Mouse (Mus musculus) forebrain, embryonic 13.5 days (tissue): ENCODE results near the gene Lamp1. TPM values are rescaled to one million over a fixed set of nuclear protein-coding genes. Genes with fewer than 3 reads are reported as not detected.

Experiments used
- ATAC-seq: fragments of 200-750 bp; cut with Nextera tagmentation; 2 replicates; pipeline ENCODE4 v1.8.0; 2017
- H3K27ac ChIP-seq: fragments of 300-500 bp; sonication (generic); 2 replicates; pipeline ENCODE4 v1.5.1; 2015; ENCODE audit warnings: inconsistent platforms, mild to moderate bottlenecking, moderate library complexity
- H3K27me3 ChIP-seq: fragments of 300-500 bp; sonication (generic); 2 replicates; pipeline ENCODE4 v1.6.1; 2015; ENCODE audit warnings: mild to moderate bottlenecking, inconsistent platforms
- H3K36me3 ChIP-seq: fragments of 300-500 bp; sonication (generic); 2 replicates; pipeline ENCODE4 v1.6.1; 2015; ENCODE audit warnings: mild to moderate bottlenecking, inconsistent platforms; ENCODE audit not compliant: poor library complexity, severe bottlenecking
- H3K4me1 ChIP-seq: fragments of 300-500 bp; sonication (generic); 2 replicates; pipeline ENCODE4 v1.6.1; 2015; ENCODE audit warnings: inconsistent platforms
- H3K4me2 ChIP-seq: fragments of 300-500 bp; sonication (generic); 2 replicates; pipeline ENCODE4 v1.6.1; 2015; ENCODE audit warnings: inconsistent platforms, mild to moderate bottlenecking, moderate library complexity
- H3K4me3 ChIP-seq: fragments of 300-500 bp; sonication (generic); 2 replicates; pipeline ENCODE4 v1.5.1; 2015; ENCODE audit warnings: mild to moderate bottlenecking, inconsistent platforms
- H3K9ac ChIP-seq: fragments of 300-500 bp; sonication (generic); 2 replicates; pipeline ENCODE4 v1.6.1; 2015; ENCODE audit warnings: mild to moderate bottlenecking, inconsistent platforms
- H3K9me3 ChIP-seq: fragments of 300-500 bp; sonication (generic); replicated peaks from 2 replicates; pipeline ENCODE4 v1.6.1; 2016; ENCODE audit warnings: inconsistent platforms
- WGBS: fragments of 180-500 bp; shearing (Covaris S2); methylation state at CpG from one replicate; pipeline ENCODE4 v1.1.7; 2015; 5-methylcytosine and 5-hydroxymethylcytosine counted together
- polyA plus RNA-seq: library from polyadenylated mRNA; unstranded; fragments of >200 nt; fragmentation: Nextera tagmentation; extraction: Ambion mirVana; gene quantifications from 2 replicates; pipeline ENCODE4 v1.2.1, GENCODE M21; 2015

Lamp1 gene
- polyA plus RNA-seq, 1 experiment from 2014 or later = 194 TPM

DNA sequence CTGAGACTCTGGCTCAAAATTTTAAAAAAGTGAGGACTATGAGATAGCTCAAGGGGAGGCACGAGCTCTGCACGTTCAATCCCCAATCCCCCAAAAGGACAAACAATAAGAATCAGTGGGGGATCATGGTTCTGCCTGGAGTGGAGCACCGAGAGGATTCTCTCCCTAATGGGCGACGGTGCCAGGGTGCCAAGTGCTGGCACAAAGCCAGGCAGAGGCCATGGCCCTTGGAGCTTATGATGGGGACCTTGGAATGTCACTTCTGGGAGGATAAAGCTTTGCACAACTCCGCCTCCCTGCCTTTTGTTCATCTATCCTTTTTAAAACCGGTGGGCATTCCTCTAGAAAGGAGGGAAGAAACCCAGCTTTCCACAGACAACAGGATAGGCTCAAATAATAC, 28.7 kb downstream of the Lamp1 start:
- peaks cover 45% of the 10 kb centered on the region for H3K36me3 ChIP-seq
- WGBS = 59% methylated on average over 7 of the region's 7 CpGs
- H3K9ac ChIP-seq = no peak overlapping the region
- H3K4me2 ChIP-seq = no peak overlapping the region
- no peaks in the 10 kb centered on the region for H3K9me3 ChIP-seq
- H3K4me3 ChIP-seq = no peak overlapping the region
- no peak overlapping the region for H3K27ac ChIP-seq
- ATAC-seq = no peak
- H3K27me3 ChIP-seq = no peaks in the 10 kb centered on the region
- H3K4me1 ChIP-seq = no peaks in the 10 kb centered on the region; the same call in 1 of the 2 replicates

- peaks cover 45% of the 10 kb centered on the region for H3K36me3 ChIP-seq
- no peaks in the 10 kb centered on the region for H3K27me3 ChIP-seq
- no peaks in the 10 kb centered on the region; the same call in 1 of the 2 replicates for H3K4me1 ChIP-seq
- WGBS = 85% methylated on average over 13 of the region's 13 CpGs
- ATAC-seq = no peak
- no peak overlapping the region for H3K4me2 ChIP-seq
- no peak overlapping the region for H3K4me3 ChIP-seq
- H3K9me3 ChIP-seq = no peaks in the 10 kb centered on the region
- no peak overlapping the region for H3K27ac ChIP-seq
- H3K9ac ChIP-seq = no peak overlapping the region
These were observed 29.1 kb downstream of the Lamp1 start for GRCm38 (mm10) chr8:13188052-13188555.

GRCm38 (mm10) chr8:13188857-13189256, 29.9 kb downstream of the Lamp1 start:
- Histone ChIP-seq H3K4me1 (no peaks in the 10 kb centered on the region; the same call in 1 of the 2 replicates), H3K4me2 (no peak overlapping the region)
- 93% methylated on average over 1 of the region's 1 CpGs for WGBS

DNA sequence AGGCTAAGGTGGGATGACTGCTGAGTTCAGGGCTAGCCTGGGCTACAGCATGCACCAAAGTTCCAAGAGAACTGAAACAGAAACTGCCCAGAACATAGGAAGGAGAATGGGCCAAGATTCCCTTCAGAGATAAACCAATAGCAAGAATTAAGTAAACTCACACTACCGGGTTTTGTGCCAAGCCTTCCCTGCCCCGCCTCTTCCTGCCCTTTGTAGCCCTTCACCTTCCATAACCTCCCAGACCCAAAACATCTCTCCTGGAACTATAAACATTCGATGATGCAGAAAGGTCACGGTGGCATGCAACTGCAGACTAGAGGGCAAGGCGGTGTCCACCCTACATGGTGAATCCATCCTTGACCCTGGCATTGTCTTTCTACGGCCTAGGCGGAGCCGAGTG, 31.3 kb downstream of the Lamp1 start:
- no peak overlapping the region for H3K4me3 ChIP-seq
- peaks cover 33% of the 10 kb centered on the region for H3K36me3 ChIP-seq
- H3K4me1 ChIP-seq = peaks cover 11% of the 10 kb centered on the region
- ATAC-seq = no peak
- no peak overlapping the region for H3K27ac ChIP-seq
- H3K9me3 ChIP-seq = no peaks in the 10 kb centered on the region
- H3K9ac ChIP-seq = no peak overlapping the region
- no peaks in the 10 kb centered on the region for H3K27me3 ChIP-seq
- WGBS = 96% methylated on average over 8 of the region's 8 CpGs
- H3K4me2 ChIP-seq = no peak overlapping the region

More at GRCm38 (mm10) chr8:13188857-13189256, 29.9 kb downstream of the Lamp1 start:
- ATAC-seq = no peak
- Histone ChIP-seq H3K27me3 (no peaks in the 10 kb centered on the region), H3K4me3 (no peak overlapping the region), H3K36me3 (peaks cover 45% of the 10 kb centered on the region), H3K27ac (no peak overlapping the region), H3K9ac (no peak overlapping the region), H3K9me3 (no peaks in the 10 kb centered on the region)

GRCm38 (mm10) chr8:13194818-13195217, 35.9 kb downstream of the Lamp1 start:
- peaks cover 16% of the 10 kb centered on the region for H3K4me1 ChIP-seq
- no peaks in the 10 kb centered on the region for H3K27me3 ChIP-seq
- H3K4me2 ChIP-seq = peak overlapping the region; percentile 24
- H3K36me3 ChIP-seq = peaks cover 15% of the 10 kb centered on the region; the same call in 1 of the 2 replicates
- H3K4me3 ChIP-seq = no peak overlapping the region
- peak overlapping the region; percentile 59 for H3K27ac ChIP-seq
- peak overlapping the region; percentile 41; the same call in 1 of the 2 replicates for H3K9ac ChIP-seq
- WGBS = 15% methylated on average over 10 of the region's 10 CpGs
- ATAC-seq = peak; percentile 38; the same call in 1 of the 2 replicates
- H3K9me3 ChIP-seq = no peaks in the 10 kb centered on the region

DNA sequence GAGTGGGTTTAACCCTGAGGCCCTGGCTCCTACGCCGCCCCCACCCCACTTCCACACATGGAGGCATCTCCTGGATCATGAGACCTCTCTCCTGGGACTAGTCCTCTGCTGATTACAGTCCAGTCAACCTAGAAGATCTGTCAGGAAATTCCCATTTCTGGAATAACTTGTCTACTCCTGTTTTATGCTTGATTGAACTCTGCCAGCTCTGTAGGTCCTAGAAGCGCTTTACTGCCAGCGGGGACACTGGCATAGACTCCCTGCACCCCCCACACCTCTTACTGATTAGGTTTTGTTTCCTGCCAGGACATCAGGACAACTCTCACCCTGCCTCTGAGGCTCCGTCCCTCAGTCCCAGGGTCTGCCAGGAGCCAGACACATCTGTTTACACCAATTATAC, 38.5 kb downstream of the Lamp1 start:
- Histone ChIP-seq H3K4me2 (no peak overlapping the region), H3K27ac (no peak overlapping the region), H3K9ac (no peak overlapping the region), H3K36me3 (peaks cover 6% of the 10 kb centered on the region; the same call in 1 of the 2 replicates), H3K4me1 (peaks cover 25% of the 10 kb centered on the region), H3K4me3 (no peak overlapping the region), H3K27me3 (peaks cover 17% of the 10 kb centered on the region), H3K9me3 (no peaks in the 10 kb centered on the region)
- no peak for ATAC-seq
- WGBS = 86% methylated on average over 5 of the region's 5 CpGs

GRCm38 (mm10) chr8:13199385-13200061, 40.6 kb downstream of the Lamp1 start:
- H3K4me1 ChIP-seq = peaks cover 21% of the 10 kb centered on the region
- 0 out of 2 replicates have a peak, but pooled peaks have one; percentile 31 for ATAC-seq
- H3K4me3 ChIP-seq = peak overlapping the region; percentile 71
- no peak overlapping the region for H3K27ac ChIP-seq
- peak overlapping the region; percentile 85 for H3K4me2 ChIP-seq
- WGBS = 28% methylated on average over 14 of the region's 14 CpGs
- H3K9me3 ChIP-seq = no peaks in the 10 kb centered on the region
- peak overlapping the region; percentile 75 for H3K9ac ChIP-seq
- peaks cover 28% of the 10 kb centered on the region for H3K27me3 ChIP-seq
- 0 out of 2 replicates have a peak, but pooled peaks cover 6% of the 10 kb centered on the region for H3K36me3 ChIP-seq

- H3K9ac ChIP-seq = peak within 1 kb of the TSS; percentile 75
- H3K4me2 ChIP-seq = peak within 1 kb of the TSS; percentile 85
- WGBS = under 1% methylated on average over 57 of the region's 58 CpGs
- no peak within 1 kb of the TSS for H3K27ac ChIP-seq
- ATAC-seq = peak; percentile 78
- H3K4me3 ChIP-seq = peak within 1 kb of the TSS; percentile 71
- peaks cover 15% of the 10 kb centered on the region for H3K4me1 ChIP-seq
- H3K9me3 ChIP-seq = no peaks in the 10 kb centered on the region
- H3K27me3 ChIP-seq = peaks cover 28% of the 10 kb centered on the region
- 0 out of 2 replicates have a peak, but pooled peaks cover 6% of the 10 kb centered on the region for H3K36me3 ChIP-seq
These were observed 41.5 kb downstream of the Lamp1 start, which contains the start of gene Grtp1 for GRCm38 (mm10) chr8:13200301-13201012. Gene Grtp1 (minus strand): TSS chr8:13200620.

DNA sequence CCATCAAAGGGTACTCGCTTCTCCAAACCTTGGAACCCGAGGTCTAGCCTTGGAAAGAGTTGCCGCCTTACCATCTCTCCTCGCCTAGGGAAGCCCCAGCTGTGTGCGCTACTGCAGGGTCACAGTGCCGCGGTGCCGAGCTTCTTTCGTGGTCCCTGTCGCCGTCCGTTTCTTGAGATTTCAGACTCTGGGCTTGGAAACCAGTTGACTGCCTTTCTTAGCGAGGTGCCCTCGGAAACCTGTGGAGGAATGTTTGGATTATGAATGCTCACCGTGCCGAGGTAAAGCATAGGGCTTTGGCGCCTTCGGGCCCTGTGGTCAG, 42.0 kb downstream of the Lamp1 start:
- Histone ChIP-seq H3K9ac (peak overlapping the region; percentile 75), H3K4me3 (peak overlapping the region; percentile 71), H3K4me1 (peaks cover 15% of the 10 kb centered on the region), H3K27ac (no peak overlapping the region), H3K9me3 (no peaks in the 10 kb centered on the region), H3K4me2 (peak overlapping the region; percentile 85), H3K27me3 (peaks cover 28% of the 10 kb centered on the region), H3K36me3 (0 out of 2 replicates have a peak, but pooled peaks cover 6% of the 10 kb centered on the region)
- ATAC-seq = no peak
- WGBS = under 1% methylated on average over 18 of the region's 18 CpGs

- WGBS = 44% methylated on average over 2 of the region's 3 CpGs
These were observed 43.1 kb downstream of the Lamp1 start for GRCm38 (mm10) chr8:13202041-13202440.

DNA sequence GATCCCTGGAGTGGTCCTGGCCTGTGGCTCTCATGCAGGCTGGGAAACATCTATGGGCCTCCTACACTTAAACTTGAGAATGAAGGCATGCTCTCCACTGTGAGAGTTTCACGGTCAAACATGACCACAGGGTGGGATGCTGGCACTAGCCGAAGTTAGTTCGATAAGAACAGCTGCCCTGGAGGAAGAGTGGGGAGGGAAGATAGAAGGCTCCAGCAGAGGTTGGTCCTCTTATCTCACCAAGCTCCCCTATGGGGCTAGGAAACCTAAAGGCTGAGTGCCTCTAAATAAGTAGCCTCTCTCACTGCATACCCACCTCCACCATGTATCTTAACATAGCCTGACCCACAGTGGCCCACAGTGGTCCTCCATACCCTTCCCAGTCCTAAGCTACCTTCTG, 43.8 kb downstream of the Lamp1 start:
- H3K4me1 ChIP-seq = peaks cover 15% of the 10 kb centered on the region
- H3K27me3 ChIP-seq = peaks cover 28% of the 10 kb centered on the region
- no peak overlapping the region for H3K4me3 ChIP-seq
- 90% methylated on average over 3 of the region's 3 CpGs for WGBS
- H3K9me3 ChIP-seq = no peaks in the 10 kb centered on the region
- no peak for ATAC-seq
- no peak overlapping the region for H3K9ac ChIP-seq
- H3K27ac ChIP-seq = no peak overlapping the region
- H3K36me3 ChIP-seq = no peaks in the 10 kb centered on the region
- no peak overlapping the region for H3K4me2 ChIP-seq

More at GRCm38 (mm10) chr8:13202041-13202440, 43.1 kb downstream of the Lamp1 start:
- Histone ChIP-seq H3K9ac (no peak overlapping the region), H3K4me2 (no peak overlapping the region), H3K4me1 (peaks cover 15% of the 10 kb centered on the region), H3K27ac (no peak overlapping the region), H3K36me3 (0 out of 2 replicates have a peak, but pooled peaks cover 2% of the 10 kb centered on the region), H3K4me3 (no peak overlapping the region), H3K9me3 (no peaks in the 10 kb centered on the region), H3K27me3 (peaks cover 28% of the 10 kb centered on the region)
- ATAC-seq = no peak

- Histone ChIP-seq H3K4me2 (no peak overlapping the region), H3K9me3 (no peaks in the 10 kb centered on the region), H3K4me3 (no peak overlapping the region), H3K27ac (no peak overlapping the region), H3K9ac (no peak overlapping the region), H3K36me3 (no peaks in the 10 kb centered on the region), H3K27me3 (peaks cover 28% of the 10 kb centered on the region), H3K4me1 (peaks cover 15% of the 10 kb centered on the region)
- ATAC-seq = no peak
- whole genome bisulfite sequencing = 53% methylated on average over 1 of the region's 1 CpGs
These were observed 44.5 kb downstream of the Lamp1 start for GRCm38 (mm10) chr8:13203472-13203871.
